Mouse (Mus musculus) cerebellum, postnatal 25 days (tissue): ENCODE measurements around the gene Cort.

ENCODE experiments used
- DNase-seq, 2 experiments: peaks; one replicate each; pipeline ENCODE4 v3.0.0; 2021; ENCODE audit warnings: mixed read lengths in 2 of 2

Gene Cort

DNA sequence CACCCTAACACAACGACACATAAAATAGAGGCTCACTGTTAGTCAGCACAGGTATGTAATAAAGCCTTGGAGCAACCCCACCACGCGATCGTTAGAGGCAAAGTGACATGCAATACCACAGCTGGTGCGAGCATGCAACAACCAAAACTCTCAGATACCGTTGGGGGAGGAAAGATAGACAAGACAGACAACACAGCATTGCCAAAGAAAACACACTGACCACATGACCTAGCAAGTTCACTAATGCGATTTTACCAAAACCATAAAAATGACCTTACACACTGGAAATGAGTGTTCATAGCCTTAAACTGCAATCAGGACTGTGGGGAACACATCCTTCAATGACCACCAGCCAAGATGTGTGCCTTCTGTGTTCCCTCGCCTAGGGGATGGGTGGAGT is 35.2 kb downstream of the Cort start:
- DNase-seq: no peak

- no peak for DNase-seq
These were observed 41.2 kb downstream of the Cort start for GRCm38 (mm10) chr4:149085381-149085780.

GRCm38 (mm10) chr4:149081528-149081927 is 45.0 kb downstream of the Cort start:
- peak; percentile 89 to 92 for DNase-seq

GRCm38 (mm10) chr4:149080111-149080510 is 46.5 kb downstream of the Cort start:
- no peak for DNase-seq

DNA sequence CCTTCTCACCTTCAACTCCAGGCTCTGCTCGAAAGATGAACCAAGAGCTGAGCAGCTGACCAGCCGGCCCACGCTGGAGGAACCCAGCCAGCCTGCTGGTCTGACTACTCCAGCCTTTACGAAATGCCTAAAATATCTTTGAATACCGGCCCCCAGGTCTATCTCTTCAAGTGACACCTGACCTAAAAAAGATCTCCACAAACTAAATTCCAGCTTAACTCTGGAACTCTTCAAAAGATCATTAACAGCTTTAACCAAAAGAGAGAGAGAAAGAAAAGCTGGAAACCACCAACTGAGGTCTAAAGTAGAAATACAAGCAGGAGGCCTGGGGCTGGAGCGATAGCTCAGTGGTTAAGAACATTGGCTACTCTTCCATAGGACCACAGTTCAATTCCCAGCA is 46.9 kb downstream of the Cort start:
- no peak for DNase-seq

- DNase-seq: no peak
These were observed 48.3 kb downstream of the Cort start for GRCm38 (mm10) chr4:149078261-149078660.

DNA sequence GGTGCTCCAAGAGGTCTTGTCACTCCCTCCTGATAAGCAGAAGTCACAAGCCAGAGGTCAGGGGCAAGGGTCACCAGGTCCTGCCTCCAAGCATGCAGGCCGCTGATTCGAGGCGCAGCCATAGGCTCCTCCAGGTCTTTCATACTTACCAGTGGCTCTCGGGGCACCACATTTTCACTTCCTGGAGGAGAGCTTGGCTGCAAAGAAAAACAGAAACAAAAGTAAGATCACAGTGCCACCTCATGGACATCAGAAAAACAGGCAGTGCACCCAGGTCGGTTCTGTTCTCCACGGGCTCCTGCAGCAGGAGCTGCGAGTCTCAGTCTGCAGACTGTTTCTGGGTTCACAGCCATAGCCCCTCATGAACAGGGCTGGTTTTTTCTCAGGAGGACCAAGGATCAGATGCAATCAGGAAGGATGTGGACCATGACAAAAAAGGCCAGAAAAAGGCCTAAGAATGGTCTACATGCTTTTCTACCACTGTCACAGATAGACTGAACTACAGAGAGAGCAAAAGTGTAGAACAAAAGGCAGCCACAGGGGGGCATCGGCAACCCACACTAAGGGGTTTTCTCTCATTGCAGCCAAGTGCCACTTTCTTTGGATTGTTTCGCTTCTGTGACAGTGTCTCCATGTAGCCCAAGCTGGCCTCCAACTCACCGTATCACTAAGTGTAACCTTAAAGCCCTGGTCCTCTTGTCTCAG is 50.5 kb downstream of the Cort start:
- peak; percentile 67 to 68 for DNase-seq

- DNase-seq: no peak
These were observed 51.5 kb downstream of the Cort start for GRCm38 (mm10) chr4:149075073-149075472.
